Mouse (Mus musculus) limb, embryonic 11.5 days (tissue): ENCODE data around the gene Nmrk1. TPM values are rescaled to one million over a fixed set of nuclear protein-coding genes. Genes with fewer than 3 reads are reported as not detected.

Source experiments
- ATAC-seq: fragments of 200-750 bp; cut with Nextera tagmentation; 2 replicates; pipeline ENCODE4 v1.8.0; 2017; ENCODE audit warnings: low read depth; ENCODE audit not compliant: insufficient number of reproducible peaks, low FRiP score, low TSS enrichment
- DNase-seq: peaks from one replicate; pipeline ENCODE4 v3.0.0-alpha.2; 2015; ENCODE audit warnings: low spot score
- H3K27ac ChIP-seq: fragments of 300-500 bp; sonication (generic); replicated peaks from 2 replicates; pipeline ENCODE4 v1.5.1; 2014; ENCODE audit warnings: low read depth, mild to moderate bottlenecking, low read length
- H3K27me3 ChIP-seq: fragments of 300-500 bp; sonication (generic); 2 replicates; pipeline ENCODE4 v1.6.1; 2014; ENCODE audit warnings: mild to moderate bottlenecking, low read length, mixed read lengths; ENCODE audit not compliant: control insufficient read depth, insufficient read depth
- H3K36me3 ChIP-seq: fragments of 300-500 bp; sonication (generic); 2 replicates; pipeline ENCODE4 v1.6.1; 2014; ENCODE audit warnings: mild to moderate bottlenecking, low read length, moderate library complexity, mixed read lengths; ENCODE audit not compliant: control insufficient read depth, insufficient read depth
- H3K4me1 ChIP-seq: fragments of 300-500 bp; sonication (generic); 2 replicates; pipeline ENCODE4 v1.6.1; 2014; ENCODE audit warnings: low read length, mixed read lengths; ENCODE audit not compliant: control insufficient read depth, insufficient read depth
- H3K4me2 ChIP-seq: fragments of 300-500 bp; sonication (generic); 2 replicates; pipeline ENCODE4 v1.6.1; 2014; ENCODE audit warnings: low read depth, mild to moderate bottlenecking, moderate library complexity; ENCODE audit not compliant: severe bottlenecking
- H3K4me3 ChIP-seq: fragments of 300-500 bp; sonication (generic); 2 replicates; pipeline ENCODE4 v1.5.1; 2014; ENCODE audit warnings: low read depth, low read length
- H3K9ac ChIP-seq: fragments of 300-500 bp; sonication (generic); 2 replicates; pipeline ENCODE4 v1.6.1; 2014; ENCODE audit warnings: mild to moderate bottlenecking, low read length
- H3K9me3 ChIP-seq: fragments of 300-500 bp; sonication (generic); 2 replicates; pipeline ENCODE4 v1.6.1; 2016; ENCODE audit warnings: low read length; ENCODE audit not compliant: control insufficient read depth
- WGBS: fragments of 180-500 bp; shearing (Covaris S2); extraction: QIAGEN DNeasy Blood & Tissue Kit; methylation state at CpG from one replicate; pipeline ENCODE4 v1.1.7; 2014; 5-methylcytosine and 5-hydroxymethylcytosine counted together
- polyA plus RNA-seq: library from polyadenylated mRNA; unstranded; fragments of >200 nt; fragmentation: Nextera tagmentation; extraction: Ambion mirVana; gene quantifications from 2 replicates; pipeline ENCODE4 v1.2.1, GENCODE M21; 2014

The Nmrk1 gene
- polyA plus RNA-seq, 1 experiment from 2014 or later = 8.5 TPM

- H3K4me2 ChIP-seq = no peak overlapping the region
- no peak overlapping the region for H3K4me3 ChIP-seq
- no peak for DNase-seq
- no peak overlapping the region for H3K9ac ChIP-seq
- H3K36me3 ChIP-seq = no peaks in the 10 kb centered on the region
- H3K4me1 ChIP-seq = no peaks in the 10 kb centered on the region
- no peak overlapping the region for H3K27ac ChIP-seq
- no peaks in the 10 kb centered on the region for H3K27me3 ChIP-seq
- WGBS = 95% methylated on average over 9 of the region's 9 CpGs
- no peak for ATAC-seq
- no peaks in the 10 kb centered on the region for H3K9me3 ChIP-seq
These were observed 31.1 kb upstream of the Nmrk1 start for GRCm38 (mm10) chr19:18600611-18601010.

GRCm38 (mm10) chr19:18603011-18603410 is 28.7 kb upstream of the Nmrk1 start:
- Histone ChIP-seq H3K4me3 (no peak overlapping the region), H3K27me3 (no peaks in the 10 kb centered on the region), H3K36me3 (no peaks in the 10 kb centered on the region), H3K27ac (no peak overlapping the region; the same call in 1 of the 2 replicates), H3K4me2 (no peak overlapping the region), H3K9me3 (no peaks in the 10 kb centered on the region), H3K4me1 (no peaks in the 10 kb centered on the region), H3K9ac (no peak overlapping the region)
- ATAC-seq (no peak), DNase-seq (no peak)
- WGBS = 79% methylated on average over 6 of the region's 6 CpGs

- no peaks in the 10 kb centered on the region for H3K36me3 ChIP-seq
- ATAC-seq = no peak
- no peaks in the 10 kb centered on the region for H3K27me3 ChIP-seq
- 51% methylated on average over 7 of the region's 7 CpGs for WGBS
- no peaks in the 10 kb centered on the region for H3K4me1 ChIP-seq
- no peak overlapping the region for H3K27ac ChIP-seq
- no peak overlapping the region for H3K9ac ChIP-seq
- DNase-seq = no peak
- H3K9me3 ChIP-seq = no peaks in the 10 kb centered on the region
- no peak overlapping the region for H3K4me3 ChIP-seq
- no peak overlapping the region for H3K4me2 ChIP-seq
These were observed 23.8 kb upstream of the Nmrk1 start for GRCm38 (mm10) chr19:18607907-18608306.

GRCm38 (mm10) chr19:18608975-18609374 is 22.8 kb upstream of the Nmrk1 start:
- no peak overlapping the region for H3K9ac ChIP-seq
- no peaks in the 10 kb centered on the region for H3K4me1 ChIP-seq
- no peak for ATAC-seq
- 82% methylated on average over 6 of the region's 6 CpGs for WGBS
- H3K27ac ChIP-seq = no peak overlapping the region
- no peaks in the 10 kb centered on the region for H3K9me3 ChIP-seq
- no peak for DNase-seq
- no peaks in the 10 kb centered on the region for H3K27me3 ChIP-seq
- no peaks in the 10 kb centered on the region for H3K36me3 ChIP-seq
- H3K4me3 ChIP-seq = no peak overlapping the region
- H3K4me2 ChIP-seq = no peak overlapping the region

- 86% methylated on average over 7 of the region's 7 CpGs for whole genome bisulfite sequencing
- H3K27me3 ChIP-seq = no peaks in the 10 kb centered on the region
- ATAC-seq = no peak
These were observed 17.4 kb upstream of the Nmrk1 start for GRCm38 (mm10) chr19:18614337-18614736.

GRCm38 (mm10) chr19:18615680-18616240 is 16.0 kb upstream of the Nmrk1 start:
- H3K27ac ChIP-seq = no peak overlapping the region
- no peak overlapping the region for H3K9ac ChIP-seq
- H3K9me3 ChIP-seq = no peaks in the 10 kb centered on the region
- H3K4me1 ChIP-seq = no peaks in the 10 kb centered on the region
- no peaks in the 10 kb centered on the region for H3K36me3 ChIP-seq
- DNase-seq (no peak), ATAC-seq (no peak)
- no peaks in the 10 kb centered on the region for H3K27me3 ChIP-seq
- no peak overlapping the region for H3K4me3 ChIP-seq
- no peak overlapping the region for H3K4me2 ChIP-seq
- 73% methylated on average over 9 of the region's 9 CpGs for WGBS

More at GRCm38 (mm10) chr19:18614337-18614736, 17.4 kb upstream of the Nmrk1 start:
- Histone ChIP-seq H3K9ac (no peak overlapping the region), H3K4me1 (no peaks in the 10 kb centered on the region), H3K4me2 (no peak overlapping the region), H3K36me3 (no peaks in the 10 kb centered on the region), H3K4me3 (no peak overlapping the region), H3K9me3 (no peaks in the 10 kb centered on the region), H3K27ac (no peak overlapping the region)
- DNase-seq = no peak

- DNase-seq (no peak), ATAC-seq (no peak)
- Histone ChIP-seq H3K9ac (no peak overlapping the region), H3K9me3 (no peaks in the 10 kb centered on the region), H3K36me3 (no peaks in the 10 kb centered on the region), H3K27me3 (no peaks in the 10 kb centered on the region), H3K4me2 (no peak overlapping the region), H3K4me1 (no peaks in the 10 kb centered on the region), H3K27ac (no peak overlapping the region), H3K4me3 (no peak overlapping the region)
- 95% methylated on average over 1 of the region's 1 CpGs for WGBS
These were observed 14.2 kb upstream of the Nmrk1 start for GRCm38 (mm10) chr19:18617504-18617903.

- ATAC-seq = no peak
- no peak overlapping the region for H3K27ac ChIP-seq
- 70% methylated on average over 5 of the region's 5 CpGs for WGBS
- no peaks in the 10 kb centered on the region for H3K4me1 ChIP-seq
- H3K9ac ChIP-seq = no peak overlapping the region
- no peaks in the 10 kb centered on the region for H3K9me3 ChIP-seq
- H3K27me3 ChIP-seq = no peaks in the 10 kb centered on the region
- DNase-seq = no peak
- no peaks in the 10 kb centered on the region for H3K36me3 ChIP-seq
- H3K4me3 ChIP-seq = no peak overlapping the region
- no peak overlapping the region for H3K4me2 ChIP-seq
These were observed 12.7 kb upstream of the Nmrk1 start for GRCm38 (mm10) chr19:18619060-18619459.

GRCm38 (mm10) chr19:18619691-18620090 is 12.1 kb upstream of the Nmrk1 start:
- 88% methylated on average over 1 of the region's 1 CpGs for WGBS
- ATAC-seq = no peak
- Histone ChIP-seq H3K4me3 (no peak overlapping the region), H3K4me2 (no peak overlapping the region), H3K9me3 (no peaks in the 10 kb centered on the region), H3K27me3 (no peaks in the 10 kb centered on the region), H3K9ac (no peak overlapping the region), H3K4me1 (no peaks in the 10 kb centered on the region), H3K27ac (no peak overlapping the region), H3K36me3 (no peaks in the 10 kb centered on the region)
- DNase-seq = no peak
